Mouse (Mus musculus) megakaryocyte, embryonic 14.5 days (primary cell): ENCODE measurements around the gene Fbrs.

Source experiments
- FLI1 ChIP-seq: IDR thresholded peaks from 2 replicates; pipeline ENCODE4 v1.6.1; 2012; ENCODE audit warnings: low read length, inconsistent platforms, mixed read lengths
- GATA1 ChIP-seq: IDR thresholded peaks from 3 replicates; pipeline ENCODE4 v1.6.1; 2012; ENCODE audit warnings: mixed read lengths, low read length, inconsistent platforms, borderline replicate concordance

GRCm38 (mm10) chr7:127437724-127438123 is 41.3 kb upstream of the Fbrs start:
- no peak for TF ChIP-seq FLI1
- TF ChIP-seq GATA1 = no peak
